Mouse (Mus musculus) kidney, postnatal 10 days (tissue): Measurements from ENCODE around the gene Anapc16.
A peak's percentile ranks its signal among the peaks of the same experiment; 100 is the strongest.

Source experiments
- DNase-seq: peaks from one replicate; pipeline ENCODE4 v3.0.0; 2021; ENCODE audit warnings: mixed read lengths

Gene Anapc16

DNA sequence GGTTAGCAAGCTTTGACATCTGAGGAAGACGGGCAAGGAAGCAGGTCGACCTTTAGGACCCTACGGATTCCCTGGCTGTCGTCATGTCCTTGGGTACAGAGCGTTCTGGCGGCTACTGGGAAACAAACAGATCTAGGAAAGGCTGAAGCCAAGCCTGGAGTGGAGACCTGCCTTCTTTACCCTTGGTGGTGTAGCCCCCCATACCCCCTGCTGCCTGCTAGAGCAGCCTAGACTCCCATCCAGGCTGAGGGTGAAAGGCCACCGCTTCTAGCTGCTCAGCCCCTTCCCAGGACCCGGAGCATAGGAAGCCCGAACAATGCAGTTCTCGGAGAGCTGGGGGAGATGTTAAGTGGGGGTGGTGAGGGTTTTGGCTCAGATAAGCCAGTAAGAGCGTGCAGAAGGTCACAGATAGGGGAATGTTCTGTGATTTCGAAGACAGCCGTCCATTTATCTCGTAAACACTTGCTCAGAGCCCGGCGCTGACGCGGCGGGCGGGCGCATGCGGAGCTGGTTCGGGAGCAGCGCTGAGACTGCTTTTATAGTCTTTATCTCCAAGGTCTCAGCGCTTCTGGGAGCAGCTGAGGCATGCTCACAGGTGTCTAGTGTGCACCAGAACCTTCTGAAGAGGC is 33.0 kb downstream of the Anapc16 start:
- DNase-seq, result peak; percentile 65

DNA sequence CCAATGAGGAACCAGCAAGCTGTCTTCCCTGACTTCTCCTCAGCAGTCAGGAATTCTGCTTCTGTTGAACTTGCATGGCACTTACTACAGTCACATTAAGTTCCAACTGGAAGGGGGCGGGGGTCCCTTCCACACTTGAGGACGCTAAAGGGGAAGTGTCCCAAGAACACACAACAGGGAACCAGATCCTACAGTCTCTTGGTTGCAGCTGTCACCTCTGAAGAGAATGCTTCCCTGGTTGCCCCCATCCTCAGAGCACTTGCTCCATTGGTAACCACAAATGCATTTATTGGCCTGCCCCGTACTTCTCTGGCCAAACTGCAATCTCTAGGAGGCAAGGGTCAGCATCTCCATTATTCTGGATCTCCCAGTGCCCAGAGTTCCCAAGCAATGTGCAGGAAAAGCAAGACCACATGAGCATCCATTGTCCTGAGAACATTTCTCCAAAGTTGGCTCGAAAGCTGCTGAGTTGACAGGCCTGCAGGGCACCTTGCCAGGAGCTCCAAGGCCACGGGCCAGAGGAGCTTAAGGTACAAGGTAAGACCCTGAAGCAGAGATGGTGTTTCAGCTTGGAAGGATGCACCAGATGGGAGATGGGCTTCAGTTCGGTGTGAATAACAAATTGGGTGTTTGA is 35.5 kb downstream of the Anapc16 start:
- DNase-seq, result peak; percentile 76

DNA sequence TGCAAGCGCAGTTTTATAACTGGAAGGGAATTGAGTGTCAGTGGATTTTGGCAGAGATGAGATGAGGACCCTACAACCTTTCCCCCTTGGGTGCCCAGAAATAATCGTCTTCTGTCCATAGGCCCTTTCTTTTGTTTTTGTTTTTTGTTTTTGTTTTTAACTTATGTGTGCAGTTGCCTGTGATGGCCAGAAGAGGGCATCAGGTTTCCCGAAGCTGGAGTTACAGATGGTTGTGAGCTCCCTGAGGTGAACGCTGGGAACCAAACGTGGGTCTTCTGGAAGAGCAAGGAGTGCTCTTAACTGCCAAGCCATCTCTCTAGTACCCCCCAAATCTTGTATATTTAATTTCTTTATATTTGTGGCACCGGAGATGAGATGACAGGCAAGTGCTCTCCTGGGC is 36.2 kb downstream of the Anapc16 start:
- DNase-seq, result no peak

DNA sequence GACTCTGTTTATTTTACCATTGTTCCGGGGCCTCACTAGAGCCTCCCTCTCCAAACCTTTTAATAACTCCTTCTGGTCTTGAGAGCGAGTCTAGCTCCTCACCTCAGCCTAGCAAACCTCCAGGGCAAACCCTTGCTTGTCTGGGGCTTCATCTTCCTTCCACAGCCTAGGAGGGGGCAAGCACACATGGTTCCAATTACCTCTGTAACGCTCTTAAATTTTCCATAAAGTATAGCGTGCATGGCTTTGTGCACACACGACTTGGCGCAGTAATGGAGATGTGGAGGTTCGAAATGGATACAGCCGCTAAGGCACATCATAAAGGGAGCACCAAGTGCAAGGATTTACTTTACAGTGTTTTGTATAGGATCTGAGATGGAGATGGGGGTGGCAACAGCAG is 37.1 kb downstream of the Anapc16 start:
- no peak for DNase-seq

DNA sequence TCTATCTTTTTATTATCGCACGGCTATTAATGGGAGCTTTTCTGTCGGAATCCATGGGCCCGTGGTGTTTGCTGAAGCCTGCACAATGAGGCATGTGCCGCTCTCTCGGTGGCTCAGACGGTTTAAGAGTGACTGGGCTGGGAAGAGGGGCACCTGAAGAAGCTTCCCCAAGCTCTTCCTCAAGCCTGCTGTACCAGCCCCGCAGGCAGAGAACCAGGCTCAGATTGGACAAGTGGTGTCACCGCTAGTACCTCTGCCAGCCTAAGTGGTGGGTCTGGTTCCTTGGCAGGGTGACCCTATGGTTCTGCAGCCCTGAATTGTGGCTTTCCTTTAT is 37.6 kb downstream of the Anapc16 start:
- no peak for DNase-seq

DNA sequence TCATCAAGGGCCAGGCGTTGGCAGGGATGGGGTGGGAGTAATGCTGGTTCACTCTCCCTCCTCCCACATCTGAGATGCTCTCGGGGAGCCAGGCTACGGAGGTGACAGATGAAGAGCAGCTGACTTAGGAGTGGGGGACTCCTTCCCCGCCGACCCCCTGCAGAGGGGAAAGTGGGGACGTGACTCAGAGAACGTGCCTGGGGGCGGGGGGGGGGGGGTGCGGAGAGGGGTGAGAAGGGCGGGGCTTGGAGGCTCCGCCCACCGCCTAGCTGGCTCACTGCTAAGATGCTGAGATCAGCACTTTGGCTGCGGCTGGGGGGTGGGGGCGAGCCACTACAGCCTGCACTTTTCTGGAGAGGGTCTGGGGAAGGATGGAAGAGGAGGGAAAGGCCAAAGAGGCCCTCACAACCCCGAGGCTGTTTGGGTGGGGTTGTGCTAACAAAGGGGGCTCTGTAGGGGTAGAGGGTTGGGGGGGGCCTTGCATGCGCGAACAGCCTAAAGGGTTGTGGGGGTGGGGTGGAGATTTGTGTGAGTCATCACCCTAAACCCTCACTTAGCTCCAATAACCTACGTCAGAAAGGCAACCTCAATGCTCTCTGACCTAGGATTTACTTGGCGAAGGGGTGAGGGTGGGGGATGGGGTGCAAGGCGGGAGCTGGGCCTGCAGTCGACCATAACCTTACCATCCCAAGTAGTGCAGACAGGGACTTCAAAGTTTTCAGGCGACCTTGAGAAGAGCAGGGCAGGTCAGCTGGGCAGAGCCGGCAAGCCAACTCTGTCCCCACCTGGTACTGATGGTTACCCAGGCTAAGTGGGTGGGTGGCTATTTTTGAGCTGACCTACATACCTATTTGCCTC is 38.2 kb downstream of the Anapc16 start:
- DNase-seq, result peak; percentile 73

DNA sequence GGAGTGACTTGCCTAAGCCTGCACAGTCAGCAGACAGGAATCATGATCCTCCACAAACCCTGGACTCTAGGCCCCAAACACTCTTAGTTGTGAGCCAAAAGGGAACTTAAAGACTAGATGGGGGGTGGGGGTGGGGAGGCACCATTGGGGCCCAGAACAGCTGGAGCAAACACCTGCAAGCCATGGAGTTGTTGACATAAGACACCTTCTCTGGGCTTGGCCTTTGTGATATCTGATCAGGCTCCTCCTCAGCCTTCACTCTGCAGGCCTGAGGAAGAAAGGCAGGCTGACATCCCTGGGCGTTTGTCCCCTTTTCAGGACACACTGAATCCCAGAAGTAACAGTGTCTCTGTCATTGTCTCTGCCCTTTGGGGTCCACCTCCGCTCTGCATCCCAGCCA is 39.3 kb downstream of the Anapc16 start:
- DNase-seq, result no peak

DNA sequence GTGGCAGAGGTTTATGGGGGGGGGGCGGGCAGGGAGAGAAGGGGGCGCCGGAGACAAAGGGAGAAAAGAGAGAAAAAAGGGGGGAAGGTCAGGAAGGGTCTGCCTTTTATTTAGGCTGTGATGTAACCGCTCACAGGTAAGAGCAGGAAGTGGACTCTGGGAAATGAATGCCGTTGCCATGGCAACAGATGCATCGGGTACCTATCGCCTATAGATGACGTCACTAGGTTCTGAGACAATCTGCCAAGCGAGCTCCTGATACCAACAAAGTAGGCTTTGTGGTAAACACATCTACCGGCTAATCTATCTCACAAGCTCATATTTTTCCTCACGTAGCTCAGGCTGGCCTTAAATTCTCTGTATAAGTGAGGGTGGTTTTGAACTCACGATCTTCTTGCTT is 43.4 kb downstream of the Anapc16 start:
- DNase-seq, result no peak

DNA sequence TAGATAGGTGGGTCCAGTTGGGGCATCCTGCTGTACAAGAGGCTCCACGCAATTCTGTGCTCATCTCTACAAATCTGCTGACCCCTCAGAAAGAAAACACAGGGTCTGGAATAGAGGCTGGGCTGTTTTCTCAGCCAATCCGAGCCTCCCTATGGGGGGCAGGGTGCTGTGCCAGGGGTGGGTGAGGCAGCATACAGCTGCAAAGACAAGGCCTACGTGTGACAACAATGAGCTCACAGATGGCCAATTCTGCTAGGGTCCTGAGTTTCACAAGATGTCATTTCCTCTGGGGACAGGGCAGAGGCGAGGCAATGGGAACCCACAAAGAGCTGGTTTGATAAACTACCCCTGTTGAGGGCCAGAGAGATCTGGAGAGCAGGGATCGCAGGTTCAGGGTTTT is 44.5 kb downstream of the Anapc16 start:
- no peak for DNase-seq

DNA sequence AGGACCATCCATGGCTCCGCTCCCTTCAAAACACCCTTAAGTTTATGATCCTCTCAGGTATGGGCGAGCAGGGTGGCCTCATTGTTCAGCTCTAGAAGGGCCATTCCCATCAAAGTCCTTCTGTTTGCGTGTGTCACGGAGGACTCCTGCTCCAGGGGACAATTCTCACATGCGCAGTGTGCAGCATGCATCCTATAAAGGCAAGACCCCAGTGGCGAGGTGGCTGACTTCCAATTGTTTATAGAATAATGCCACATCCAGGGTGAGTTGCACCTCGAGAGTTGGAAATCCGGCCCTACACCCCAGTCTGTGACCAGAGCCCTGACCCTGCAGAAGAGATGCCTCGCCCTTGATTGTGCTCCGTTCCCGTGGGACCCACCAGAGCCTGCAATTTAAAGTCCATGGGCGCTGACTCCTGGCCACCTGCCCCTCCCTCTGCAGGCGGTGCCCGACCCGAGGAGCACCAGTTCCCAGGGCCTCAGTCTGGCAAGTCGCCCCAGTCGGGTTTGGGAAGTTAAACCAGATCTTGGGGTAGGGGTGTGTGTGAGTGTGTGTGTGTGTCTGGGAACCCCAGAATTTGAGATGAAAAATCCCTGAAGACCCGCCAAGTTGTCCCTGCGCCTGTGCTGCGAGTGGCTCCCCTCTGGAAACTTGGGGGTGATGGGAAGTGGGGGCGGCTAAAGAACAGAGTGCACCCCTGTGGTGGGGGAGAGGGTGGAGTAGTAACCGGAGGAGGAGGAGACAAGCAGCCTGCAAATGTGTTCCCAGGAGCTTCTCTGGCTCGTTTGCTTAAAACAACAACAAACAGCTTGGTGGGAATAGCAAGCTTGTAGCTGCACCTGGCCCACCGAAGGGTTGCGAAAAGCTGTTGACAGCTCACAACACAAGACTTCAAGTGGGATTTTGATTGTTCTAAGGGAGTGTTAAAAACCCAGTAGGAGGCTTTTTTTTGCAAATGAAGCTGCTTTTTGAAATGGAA is 45.5 kb downstream of the Anapc16 start:
- DNase-seq, result peak; percentile 45

DNA sequence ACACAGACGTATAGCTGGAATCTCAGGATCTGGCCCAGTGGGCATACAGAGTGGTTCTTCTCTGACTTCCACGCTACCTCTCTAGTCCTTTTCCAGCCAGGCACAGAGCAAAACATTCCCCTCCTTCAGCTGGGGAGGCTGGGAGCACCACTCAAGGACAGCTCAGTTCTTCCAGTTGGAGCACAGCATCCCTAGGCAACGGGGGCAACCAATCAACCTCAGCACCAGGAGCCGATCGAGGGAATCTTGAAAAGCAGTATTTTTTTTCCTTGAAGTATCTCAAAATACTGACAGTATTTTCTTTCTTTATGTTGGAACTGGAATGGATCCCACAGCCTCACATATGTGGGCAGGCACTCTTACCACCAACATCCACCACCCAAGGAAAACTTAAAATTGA is 46.3 kb downstream of the Anapc16 start:
- no peak for DNase-seq

DNA sequence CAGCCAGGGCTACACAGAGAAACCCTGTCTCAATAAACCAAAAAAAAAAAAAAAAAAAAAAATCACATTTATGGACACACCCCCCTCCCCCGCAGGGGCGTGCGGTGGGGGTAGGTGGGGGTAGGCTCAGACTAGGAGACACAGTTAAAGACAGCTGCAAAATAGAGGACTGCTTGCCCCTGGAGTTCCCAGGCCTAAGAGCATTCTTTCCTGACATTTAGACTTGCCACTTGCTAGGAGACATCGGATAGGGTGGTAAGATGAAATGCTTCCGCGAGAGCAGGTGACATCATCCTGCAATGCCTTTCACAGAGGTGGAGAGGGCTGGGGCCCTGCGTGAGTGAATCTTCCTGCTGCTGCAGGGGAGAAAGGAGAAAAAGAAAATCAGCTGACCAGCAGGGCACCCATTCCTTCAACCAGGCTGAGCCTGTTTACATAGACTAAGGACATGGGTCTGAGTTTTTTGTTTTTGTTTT is 49.3 kb downstream of the Anapc16 start:
- DNase-seq, result peak; percentile 15

DNA sequence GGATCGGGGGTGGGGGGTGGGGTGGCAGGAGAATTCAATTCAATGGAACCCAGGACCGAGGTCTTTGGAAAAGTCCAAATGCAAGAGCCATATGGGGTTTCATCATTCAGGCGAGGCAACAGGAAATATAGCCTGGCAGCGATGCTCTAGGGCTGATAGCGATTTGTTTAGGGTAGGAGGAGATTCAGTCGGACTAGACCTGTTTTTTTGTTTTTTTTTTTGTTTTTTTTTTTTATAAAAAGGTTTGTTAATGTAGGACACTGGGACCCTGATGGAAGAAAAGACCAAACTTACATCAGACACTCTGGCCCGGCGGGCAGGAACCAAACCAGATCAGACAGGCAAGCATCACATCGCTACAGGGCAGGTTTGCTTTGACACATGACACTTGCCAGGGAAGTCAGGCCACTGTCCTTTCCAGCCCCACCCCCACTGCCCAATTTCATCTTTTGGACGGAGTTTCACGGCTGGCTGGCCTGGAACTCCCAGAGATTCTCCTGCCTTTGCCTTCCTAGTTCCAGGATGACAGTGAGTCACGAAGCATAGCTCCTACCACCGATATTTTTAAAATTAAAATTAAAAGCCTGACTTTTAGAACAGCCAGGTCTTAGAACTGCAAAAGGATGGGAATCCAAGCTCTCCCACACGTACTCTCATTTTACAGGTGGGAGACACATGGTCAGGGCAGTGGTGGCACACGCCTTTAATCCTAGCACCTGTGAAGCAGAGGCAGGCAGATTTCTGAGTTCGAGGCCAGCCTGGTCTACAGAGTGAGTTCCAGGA is 50.0 kb downstream of the Anapc16 start:
- DNase-seq, result peak; percentile 55

DNA sequence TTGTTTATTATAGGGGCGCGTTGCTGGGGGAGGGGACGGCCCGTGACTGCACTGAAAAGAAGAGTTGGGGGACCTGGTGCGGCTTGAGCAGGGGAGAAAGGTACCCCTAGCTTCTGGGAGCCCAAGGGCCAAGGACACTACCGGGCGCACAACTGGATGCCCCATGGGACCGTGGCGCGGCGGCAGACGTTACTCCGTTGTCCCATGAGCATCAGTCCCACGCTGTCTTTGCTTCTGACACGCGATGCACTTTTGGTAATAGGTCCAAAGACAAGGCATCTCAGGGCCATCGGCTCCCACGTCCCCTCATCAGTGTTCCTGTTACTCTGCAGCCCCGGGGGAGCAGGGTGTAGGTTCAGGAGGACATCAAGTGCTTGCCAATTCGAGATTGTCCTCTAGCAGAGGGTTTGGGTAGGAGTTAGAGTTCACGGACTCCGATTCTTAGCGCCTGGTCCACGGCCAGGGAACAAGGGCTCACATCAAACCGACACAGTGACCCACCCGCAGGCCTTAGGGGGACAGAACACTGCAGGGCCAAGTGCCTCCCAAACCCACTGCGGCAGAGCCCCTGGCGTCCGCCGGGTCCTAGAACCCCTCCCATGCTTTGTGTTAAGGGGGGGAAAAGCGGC is 50.7 kb downstream of the Anapc16 start:
- peak; percentile 70 for DNase-seq

DNA sequence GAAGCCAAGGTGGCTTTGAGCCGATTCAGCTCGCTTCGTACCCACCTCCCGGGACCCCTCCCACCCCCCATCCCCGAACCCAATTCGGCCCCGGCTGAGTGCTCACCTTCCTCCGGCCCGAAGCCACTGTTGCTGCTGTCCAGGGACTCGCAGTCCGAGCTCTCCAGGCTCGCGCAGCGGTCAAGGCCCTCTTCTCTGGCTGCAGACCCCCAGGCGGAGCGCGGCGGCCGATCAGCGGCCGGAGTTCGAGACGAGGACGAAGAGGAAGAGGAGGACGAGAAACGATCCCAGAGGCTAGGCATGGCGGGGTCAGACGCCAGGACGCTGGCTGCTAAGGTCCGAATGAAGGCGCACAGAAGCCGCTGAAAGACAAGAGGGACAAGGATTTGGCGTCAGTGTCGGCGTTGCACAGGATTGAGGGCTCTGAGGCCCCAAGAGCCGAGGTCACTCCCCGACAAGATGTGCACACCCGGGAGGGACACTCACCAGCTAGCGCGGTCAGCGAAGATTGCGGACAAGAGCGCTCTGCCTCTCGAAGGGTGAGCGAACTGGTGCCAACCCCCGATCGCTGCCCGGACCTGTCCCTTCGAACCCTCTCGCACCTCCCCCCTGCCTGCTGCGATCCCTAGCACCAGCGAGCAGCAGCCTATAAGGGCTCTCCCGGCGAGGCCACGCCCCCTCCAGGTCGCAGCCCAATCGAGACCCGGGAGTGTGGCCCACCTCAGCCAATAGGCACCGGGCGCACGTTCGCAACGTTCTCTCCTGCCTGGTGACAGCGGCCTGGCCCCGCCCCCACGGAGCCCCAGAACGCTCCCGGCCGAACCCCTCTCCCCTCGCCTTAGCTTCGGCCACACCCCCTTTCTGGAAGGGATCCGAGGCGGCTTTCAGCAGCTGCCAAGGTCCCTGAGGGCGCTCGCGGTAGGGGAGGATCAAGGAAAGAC is 51.5 kb downstream of the Anapc16 start, which contains the start of gene Ddit4:
Ddit4 (minus strand) TSS at position 624 of the 941 bp plus-strand sequence.
- DNase-seq, result peak; percentile 100

DNA sequence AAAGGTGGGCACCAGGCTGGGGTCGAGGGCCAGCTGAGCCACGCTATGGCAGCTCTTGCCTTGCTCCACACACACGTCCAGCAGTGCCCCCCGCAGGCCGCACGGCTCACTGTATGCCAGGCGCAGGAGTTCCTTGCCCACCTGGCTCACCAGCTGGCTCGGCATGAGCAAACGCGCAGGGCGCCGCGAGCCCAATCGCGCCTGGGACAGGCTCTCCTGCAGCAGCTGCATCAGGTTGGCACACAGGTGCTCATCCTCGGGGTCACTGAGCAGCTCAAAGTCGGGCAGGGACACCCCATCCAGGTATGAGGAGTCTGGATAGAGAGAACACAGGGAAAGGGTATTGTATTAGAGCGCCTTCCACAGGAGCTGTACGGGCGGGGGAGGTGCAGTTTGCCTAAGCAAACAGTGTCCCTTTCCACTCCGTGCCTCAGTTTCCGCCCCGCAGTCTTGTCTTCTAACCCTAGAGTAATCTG is 52.2 kb downstream of the Anapc16 start:
- DNase-seq, result peak; percentile 89

DNA sequence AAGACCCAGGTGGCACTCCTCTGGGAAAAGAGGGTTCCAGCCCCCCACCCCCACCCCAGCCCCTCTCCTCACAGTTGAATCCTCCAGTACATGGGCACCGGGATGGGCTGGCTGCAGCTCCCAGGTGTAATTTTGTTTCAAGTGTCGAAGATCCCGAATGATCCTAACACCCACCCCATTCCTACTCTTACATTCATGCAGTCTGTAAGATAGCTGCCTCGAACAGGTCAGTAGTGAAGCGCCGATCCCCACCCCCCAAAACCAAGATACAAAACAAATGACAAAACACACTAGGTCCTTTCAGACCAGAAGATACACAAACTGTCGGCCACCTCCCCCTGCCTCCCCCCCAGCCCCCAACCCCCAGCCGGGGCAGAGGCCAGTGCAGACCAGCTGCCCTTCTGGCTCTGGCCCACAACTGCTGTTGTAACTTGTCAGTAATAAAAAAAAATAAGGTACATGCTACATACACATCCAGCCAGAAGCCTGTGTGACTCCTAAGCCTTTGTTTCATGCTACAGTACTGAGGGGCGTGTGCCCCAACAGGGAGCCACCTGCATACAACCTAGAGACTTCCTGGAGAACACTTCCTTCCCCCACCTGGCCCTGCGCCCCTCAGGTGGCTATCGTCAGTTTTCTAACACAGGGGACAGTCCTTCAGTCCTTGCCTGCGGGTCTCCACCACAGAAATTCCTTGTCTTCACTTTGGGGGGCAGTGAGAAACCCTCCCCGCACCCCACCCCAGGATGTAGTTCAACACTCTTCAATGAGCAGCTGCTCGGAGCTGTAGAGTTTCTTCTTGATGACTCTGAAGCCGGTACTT is 52.9 kb downstream of the Anapc16 start:
- DNase-seq, result peak; percentile 35

DNA sequence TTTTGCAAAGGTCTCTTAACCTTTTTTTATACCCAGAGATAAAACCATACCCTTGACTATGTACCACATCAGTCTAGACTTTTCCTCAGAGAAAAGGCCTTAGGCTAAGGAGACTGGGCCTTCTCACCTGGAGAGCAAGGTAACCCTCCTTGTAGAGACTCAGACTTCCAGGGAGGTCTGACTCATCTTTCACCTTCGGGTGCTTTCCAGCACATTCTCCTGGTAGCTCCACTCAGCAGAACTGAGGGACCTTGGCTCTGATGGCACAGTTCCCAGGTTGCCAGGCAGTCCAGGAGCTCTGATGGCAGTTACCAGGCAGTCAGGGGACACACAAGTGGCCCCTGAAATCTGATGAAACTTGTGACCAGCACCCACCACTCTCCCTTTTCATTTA is 53.7 kb downstream of the Anapc16 start:
- DNase-seq, result peak; percentile 57
